Comparison of ENCODE assay signal across 10 mouse cellular contexts in genomic region chr8:26805371-26805821, GRCm38 (mm10).
DNase-seq lines count a peak whose midpoint lies in the region; ATAC-seq lines count a peak whose summit lies in the region.
"Had no signal": no experiment of that assay in that cellular context is flagged by ENCODE, and none has a peak within 500 bp of the region (broad histone marks: within the 10 kb centered on the region; RNA-seq: fewer than 3 reads in every experiment).

No protein-coding gene starts in this region.

- WGBS in lung, embryonic 15.5 days, result 10% methylated on average over 6 of the region's 6 CpGs
- 5% methylated on average over 6 of the region's 6 CpGs for WGBS in embryonic facial prominence, embryonic 12.5 days
- WGBS in limb, embryonic 15.5 days, result 5% methylated on average over 6 of the region's 6 CpGs

- intact Hi-C loops in gastrocnemius, postnatal 36 days (cut with DNase I), result loop anchor here (5.0 kb wide), 1 partner anchor 172 kb away; the partner anchor contains the start of gene Zfp703

- H3K9ac ChIP-seq in lung, embryonic 15.5 days, result no peak overlapping the region
- H3K9ac ChIP-seq in embryonic facial prominence, embryonic 12.5 days, result no peak overlapping the region
- H3K9ac ChIP-seq in limb, embryonic 15.5 days, result no peak overlapping the region

- H3K27ac ChIP-seq in lung, embryonic 15.5 days, result peak overlapping the region; percentile 58
- H3K27ac ChIP-seq in embryonic facial prominence, embryonic 12.5 days, result peak overlapping the region; percentile 70
- H3K27ac ChIP-seq in limb, embryonic 15.5 days, result peak overlapping the region; percentile 76
- H3K27ac ChIP-seq: macrophage had no signal

- DNase-seq in heart, adult 11 months, result peak; percentile 93
- no peak for DNase-seq in heart, adult 8-10 months (ENCODE audit: low spot score)
- DNase-seq in lung, postnatal 14 days, result no peak
- DNase-seq in cerebellum, postnatal 25 days, result no peak
- DNase-seq in gastrocnemius, postnatal 36 days, result no peak
- DNase-seq: B cell, adult 2 months had no signal

- H3K9me3 ChIP-seq in lung, embryonic 15.5 days, result no peaks in the 10 kb centered on the region
- no peaks in the 10 kb centered on the region for H3K9me3 ChIP-seq in embryonic facial prominence, embryonic 12.5 days
- H3K9me3 ChIP-seq in limb, embryonic 15.5 days, result no peaks in the 10 kb centered on the region

- H3K4me2 ChIP-seq in lung, embryonic 15.5 days, result peak overlapping the region; percentile 21
- H3K4me2 ChIP-seq in embryonic facial prominence, embryonic 12.5 days (replicated peaks), result 0 out of 2 replicates have a peak overlapping the region, but pooled peaks have one; percentile 14
- H3K4me2 ChIP-seq in limb, embryonic 15.5 days, result 0 out of 2 replicates have a peak overlapping the region, but pooled peaks have one; percentile 12

- peaks cover 69% of the 10 kb centered on the region for H3K27me3 ChIP-seq in lung, embryonic 15.5 days
- peaks cover 23% of the 10 kb centered on the region; the same call in 1 of the 2 replicates for H3K27me3 ChIP-seq in embryonic facial prominence, embryonic 12.5 days
- peaks cover 15% of the 10 kb centered on the region; the same call in 1 of the 2 replicates for H3K27me3 ChIP-seq in limb, embryonic 15.5 days

- peak; percentile 63; the same call in 1 of the 2 replicates for ATAC-seq in lung, embryonic 15.5 days (ENCODE audit: borderline replicate concordance, extremely low read depth, low FRiP score, low TSS enrichment)
- no peak for ATAC-seq in embryonic facial prominence, embryonic 12.5 days (ENCODE audit: insufficient number of reproducible peaks, insufficient read depth, low FRiP score, low TSS enrichment)
- ATAC-seq in limb, embryonic 15.5 days (ENCODE audit: insufficient number of reproducible peaks, low FRiP score, low TSS enrichment, low read depth), result no peak

- no peaks in the 10 kb centered on the region for H3K36me3 ChIP-seq in lung, embryonic 15.5 days
- no peaks in the 10 kb centered on the region for H3K36me3 ChIP-seq in embryonic facial prominence, embryonic 12.5 days
- no peaks in the 10 kb centered on the region for H3K36me3 ChIP-seq in limb, embryonic 15.5 days

- H3K4me1 ChIP-seq in lung, embryonic 15.5 days, result peaks cover 49% of the 10 kb centered on the region
- H3K4me1 ChIP-seq in embryonic facial prominence, embryonic 12.5 days, result peaks cover 51% of the 10 kb centered on the region
- H3K4me1 ChIP-seq in limb, embryonic 15.5 days, result peaks cover 49% of the 10 kb centered on the region

- no peak overlapping the region for H3K4me3 ChIP-seq in lung, embryonic 15.5 days
- no peak overlapping the region for H3K4me3 ChIP-seq in embryonic facial prominence, embryonic 12.5 days
- no peak overlapping the region for H3K4me3 ChIP-seq in limb, embryonic 15.5 days
